Mouse (Mus musculus): ENCODE results near the gene Snai3.

Snai3 gene

GRCm38 (mm10) chr8:122459218-122459900 lies 1.2 kb downstream of the Snai3 start:
- peak; percentile 56 for DNase-seq

GRCm38 (mm10) chr8:122457171-122457570 lies 3.4 kb downstream of the Snai3 start:
- DNase-seq: no peak

- no peak for DNase-seq
Observed at GRCm38 (mm10) chr8:122454409-122454808, 6.1 kb downstream of the Snai3 start.

GRCm38 (mm10) chr8:122452154-122452553 lies 8.4 kb downstream of the Snai3 start:
- no peak for DNase-seq

GRCm38 (mm10) chr8:122451161-122451703 lies 9.3 kb downstream of the Snai3 start:
- no peak for DNase-seq

GRCm38 (mm10) chr8:122445203-122445602 lies 15.3 kb downstream of the Snai3 start:
- DNase-seq: no peak

- DNase-seq: peak; percentile 92
Observed at GRCm38 (mm10) chr8:122444058-122444748, 16.3 kb downstream of the Snai3 start.

- DNase-seq: peak; percentile 100
Observed at GRCm38 (mm10) chr8:122443262-122444006, 17.1 kb downstream of the Snai3 start, which contains the start of gene Mvd. Gene Mvd, minus strand, starts transcription at chr8:122443422.

- DNase-seq: no peak
Observed at GRCm38 (mm10) chr8:122442781-122443180, 17.8 kb downstream of the Snai3 start.

- no peak for DNase-seq
Observed at GRCm38 (mm10) chr8:122442356-122442755, 18.2 kb downstream of the Snai3 start.

- no peak for DNase-seq
Observed at GRCm38 (mm10) chr8:122441326-122441725, 19.2 kb downstream of the Snai3 start.

- DNase-seq: no peak
Observed at GRCm38 (mm10) chr8:122439336-122439735, 21.2 kb downstream of the Snai3 start.

GRCm38 (mm10) chr8:122437708-122438331 lies 22.7 kb downstream of the Snai3 start:
- DNase-seq: no peak

- no peak for DNase-seq
Observed at GRCm38 (mm10) chr8:122436586-122437125, 23.9 kb downstream of the Snai3 start.

- no peak for DNase-seq
Observed at GRCm38 (mm10) chr8:122436146-122436545, 24.4 kb downstream of the Snai3 start.

- no peak for DNase-seq
Observed at GRCm38 (mm10) chr8:122435375-122435774, 25.2 kb downstream of the Snai3 start.

- DNase-seq: peak; percentile 35
Observed at GRCm38 (mm10) chr8:122433269-122433905, 27.1 kb downstream of the Snai3 start.

- peak; percentile 72 for DNase-seq
Observed at GRCm38 (mm10) chr8:122432443-122433268, 27.9 kb downstream of the Snai3 start, which contains the start of gene Cyba. Gene Cyba, minus strand, starts transcription at chr8:122432930.

GRCm38 (mm10) chr8:122431694-122432442 lies 28.7 kb downstream of the Snai3 start:
- peak; percentile 24 for DNase-seq

- no peak for DNase-seq
Observed at GRCm38 (mm10) chr8:122430646-122431045, 29.9 kb downstream of the Snai3 start.
